Mouse (Mus musculus) megakaryocyte, embryonic 14.5 days (primary cell): ENCODE measurements around the gene Ubash3a. TPM values are rescaled to one million over a fixed set of nuclear protein-coding genes. Genes with fewer than 3 reads are reported as not detected.

Experiments
- H3K27me3 ChIP-seq: replicated peaks from 2 replicates; pipeline ENCODE3; 2012; ENCODE audit warnings: inconsistent platforms
- H3K36me3 ChIP-seq: replicated peaks from 2 replicates; pipeline ENCODE3; 2012; ENCODE audit warnings: low read length, inconsistent platforms, mixed read lengths
- H3K4me1 ChIP-seq: 2 replicates; pipeline ENCODE4 v1.6.1; 2012; ENCODE audit warnings: inconsistent platforms
- H3K4me3 ChIP-seq: replicated peaks from 2 replicates; pipeline ENCODE3; 2012; ENCODE audit warnings: moderate library complexity, mild to moderate bottlenecking, inconsistent platforms
- H3K9me3 ChIP-seq: 2 replicates; pipeline ENCODE4 v1.6.1; 2012; ENCODE audit warnings: inconsistent platforms
- FLI1 ChIP-seq: IDR thresholded peaks from 2 replicates; pipeline ENCODE4 v1.6.1; 2012; ENCODE audit warnings: low read length, inconsistent platforms, mixed read lengths
- GATA1 ChIP-seq: IDR thresholded peaks from 3 replicates; pipeline ENCODE4 v1.6.1; 2012; ENCODE audit warnings: mixed read lengths, low read length, inconsistent platforms, borderline replicate concordance
- polyA plus RNA-seq: library from polyadenylated mRNA; stranded (reverse); fragments of >175 nt; gene quantifications from 2 replicates; pipeline ENCODE4 v1.2.3, GENCODE M21; 2012; ENCODE audit warnings: low replicate concordance; ENCODE audit not compliant: insufficient read depth

Ubash3a gene
- polyA plus RNA-seq, 1 experiment, result 45.2 TPM

DNA sequence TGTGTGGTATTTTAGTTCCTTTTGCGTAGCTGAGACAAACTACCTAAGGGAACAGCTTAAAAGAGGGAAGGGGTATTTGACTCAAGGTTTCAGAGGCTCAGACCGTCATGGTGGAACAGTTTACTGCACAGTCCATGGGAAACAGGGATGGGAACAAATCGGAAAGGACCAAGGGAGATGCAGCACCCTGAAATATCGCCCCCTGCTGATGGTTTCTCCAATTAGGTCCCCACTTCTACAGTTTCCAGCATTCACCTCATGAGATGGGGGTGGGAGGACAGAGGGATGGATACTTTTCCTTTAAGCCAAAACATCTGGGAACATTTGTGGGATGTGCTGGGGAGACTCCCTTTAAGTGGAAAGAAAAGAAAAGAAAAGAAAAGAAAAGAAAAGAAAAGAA, 52.2 kb downstream of the Ubash3a start:
- H3K9me3 ChIP-seq, result no peaks in the 10 kb centered on the region
- no peak overlapping the region for H3K4me3 ChIP-seq
- H3K4me1 ChIP-seq, result peaks cover 28% of the 10 kb centered on the region
- TF ChIP-seq FLI1, result no peak
- TF ChIP-seq GATA1, result no peak
- peaks cover 3% of the 10 kb centered on the region for H3K27me3 ChIP-seq
- peaks cover 3% of the 10 kb centered on the region for H3K36me3 ChIP-seq

DNA sequence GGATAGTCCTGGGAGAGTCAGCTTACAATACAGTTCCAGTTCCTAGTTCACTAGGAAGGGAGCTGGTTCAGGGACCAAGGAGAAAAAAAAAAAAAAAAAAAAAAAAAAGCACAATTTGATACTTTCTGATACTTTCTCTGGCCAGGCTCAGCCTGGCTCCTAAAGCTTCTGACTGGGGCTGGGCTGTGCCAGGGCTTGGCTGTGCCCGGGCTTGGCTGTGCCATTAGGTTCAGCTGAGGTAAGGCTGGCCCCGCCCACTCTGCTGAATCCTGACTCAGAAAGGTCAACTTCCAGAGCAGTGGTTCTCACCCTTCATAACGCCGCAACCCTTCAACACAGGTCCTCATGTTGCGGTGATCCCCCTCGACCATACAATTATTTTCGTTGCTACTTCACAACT, 52.8 kb downstream of the Ubash3a start:
- Histone ChIP-seq H3K27me3 (peaks cover 3% of the 10 kb centered on the region), H3K36me3 (peaks cover 3% of the 10 kb centered on the region), H3K4me3 (no peak overlapping the region), H3K4me1 (peaks cover 32% of the 10 kb centered on the region), H3K9me3 (no peaks in the 10 kb centered on the region)
- no peak for TF ChIP-seq GATA1
- TF ChIP-seq FLI1, result no peak

DNA sequence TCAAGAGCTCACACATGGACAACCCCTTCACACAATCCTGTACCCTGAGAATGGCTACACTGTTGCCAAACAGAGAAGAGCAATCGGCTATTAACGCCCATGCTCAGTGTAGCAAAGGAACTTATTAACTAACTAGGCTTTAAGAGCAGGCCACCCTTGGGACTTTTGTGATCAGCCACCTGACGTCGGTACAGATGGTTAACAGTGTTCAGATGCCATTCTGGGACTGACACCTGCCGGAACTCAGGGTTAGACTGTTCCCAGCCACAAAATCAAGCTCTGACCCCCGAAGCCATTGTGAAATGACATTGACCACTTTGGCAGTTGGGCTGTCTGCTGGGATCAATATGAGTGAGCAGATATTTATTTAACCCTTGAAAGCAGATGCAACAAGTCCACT, 53.7 kb downstream of the Ubash3a start:
- TF ChIP-seq FLI1 (no peak), GATA1 (no peak)
- H3K4me3 ChIP-seq, result no peak overlapping the region
- H3K9me3 ChIP-seq, result no peaks in the 10 kb centered on the region
- H3K36me3 ChIP-seq, result peaks cover 3% of the 10 kb centered on the region
- H3K4me1 ChIP-seq, result peaks cover 38% of the 10 kb centered on the region
- H3K27me3 ChIP-seq, result peaks cover 5% of the 10 kb centered on the region

DNA sequence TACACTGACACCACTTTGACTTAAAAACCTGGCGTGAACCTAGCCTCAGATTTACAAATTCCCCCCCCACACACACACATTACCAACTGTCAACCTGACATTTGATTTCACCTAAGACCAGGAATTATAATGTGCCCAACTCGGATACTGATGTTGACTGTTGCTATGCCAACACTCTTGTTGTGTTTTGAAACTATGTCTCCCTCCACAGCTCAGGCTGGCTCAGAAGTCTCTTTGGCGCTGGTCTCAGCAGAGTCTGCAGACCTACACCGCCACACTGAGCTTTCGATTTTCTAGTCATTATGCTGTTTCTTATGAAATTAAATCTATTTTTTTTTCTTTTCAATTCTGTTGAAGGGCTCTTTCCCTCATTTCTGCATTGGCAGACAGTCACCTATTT, 55.0 kb downstream of the Ubash3a start:
- H3K36me3 ChIP-seq, result peaks cover under 1% of the 10 kb centered on the region
- TF ChIP-seq FLI1, result no peak
- H3K4me1 ChIP-seq, result peaks cover 37% of the 10 kb centered on the region
- H3K27me3 ChIP-seq, result peaks cover 7% of the 10 kb centered on the region
- no peak overlapping the region for H3K4me3 ChIP-seq
- no peaks in the 10 kb centered on the region for H3K9me3 ChIP-seq

DNA sequence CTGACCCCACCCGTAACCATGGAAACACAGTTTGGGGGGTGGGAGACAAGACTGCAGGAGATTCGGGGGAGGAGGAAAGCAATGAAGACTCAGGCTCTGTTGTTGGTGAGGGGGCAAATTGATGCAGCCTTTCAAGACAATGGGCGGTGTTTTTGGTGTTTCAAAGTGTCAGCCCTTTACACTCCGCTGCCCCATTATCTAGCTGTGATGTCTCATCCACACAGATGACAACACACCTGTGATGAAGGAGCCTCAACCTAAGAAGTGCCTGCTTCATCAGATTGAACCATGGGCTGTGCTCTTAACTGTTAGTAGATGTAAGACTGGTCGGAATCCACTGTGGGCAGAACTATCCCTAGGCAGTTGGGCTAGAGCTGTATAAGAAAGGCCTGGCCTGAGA, 56.1 kb downstream of the Ubash3a start:
- H3K4me3 ChIP-seq, result no peak overlapping the region
- TF ChIP-seq FLI1, result no peak
- no peak for TF ChIP-seq GATA1
- no peaks in the 10 kb centered on the region for H3K36me3 ChIP-seq
- no peaks in the 10 kb centered on the region for H3K9me3 ChIP-seq
- H3K27me3 ChIP-seq, result peaks cover 9% of the 10 kb centered on the region
- H3K4me1 ChIP-seq, result peaks cover 42% of the 10 kb centered on the region

DNA sequence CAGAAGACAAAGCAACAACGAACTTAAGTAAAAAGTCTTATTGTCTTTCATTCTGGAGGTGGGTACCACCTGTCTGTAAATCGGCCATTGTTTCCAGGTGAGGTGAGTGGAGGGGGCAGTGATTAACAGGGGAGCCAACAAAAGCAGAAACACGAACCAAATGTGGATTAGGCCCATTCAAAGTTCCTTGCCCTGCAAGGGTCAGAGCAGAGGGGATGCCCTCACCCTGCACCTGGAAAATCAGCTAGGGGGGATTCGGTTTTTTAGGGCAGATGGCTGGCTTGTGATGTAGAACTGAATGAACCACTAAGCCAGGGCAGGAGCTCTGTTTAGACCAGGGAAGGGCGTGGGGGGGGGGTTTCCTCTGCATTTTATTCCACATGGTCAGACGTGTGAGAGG, 56.7 kb downstream of the Ubash3a start:
- H3K36me3 ChIP-seq, result no peaks in the 10 kb centered on the region
- H3K27me3 ChIP-seq, result peaks cover 9% of the 10 kb centered on the region
- no peaks in the 10 kb centered on the region for H3K9me3 ChIP-seq
- peaks cover 46% of the 10 kb centered on the region for H3K4me1 ChIP-seq
- TF ChIP-seq GATA1 (no peak), FLI1 (no peak)
- no peak overlapping the region for H3K4me3 ChIP-seq

DNA sequence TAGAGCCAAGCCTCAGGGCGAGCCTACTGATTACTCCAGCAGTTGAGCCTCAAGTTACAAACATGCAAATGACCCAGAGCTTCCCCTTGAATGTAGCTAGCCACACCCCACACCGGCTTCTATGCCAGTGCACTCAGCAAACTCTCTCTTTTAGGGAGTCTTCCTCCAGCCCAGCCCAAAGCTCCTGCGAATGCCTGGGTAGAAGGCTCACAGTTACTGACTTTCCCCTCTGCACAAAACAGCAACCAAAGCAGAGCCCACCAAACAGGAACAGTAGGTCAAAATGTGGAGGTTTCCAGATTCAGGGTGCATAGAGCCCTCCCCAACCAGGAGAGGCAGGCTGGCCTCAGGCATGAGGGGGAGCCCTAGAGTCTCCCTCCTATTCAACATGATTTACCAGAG, 57.5 kb downstream of the Ubash3a start:
- peaks cover 44% of the 10 kb centered on the region for H3K4me1 ChIP-seq

DNA sequence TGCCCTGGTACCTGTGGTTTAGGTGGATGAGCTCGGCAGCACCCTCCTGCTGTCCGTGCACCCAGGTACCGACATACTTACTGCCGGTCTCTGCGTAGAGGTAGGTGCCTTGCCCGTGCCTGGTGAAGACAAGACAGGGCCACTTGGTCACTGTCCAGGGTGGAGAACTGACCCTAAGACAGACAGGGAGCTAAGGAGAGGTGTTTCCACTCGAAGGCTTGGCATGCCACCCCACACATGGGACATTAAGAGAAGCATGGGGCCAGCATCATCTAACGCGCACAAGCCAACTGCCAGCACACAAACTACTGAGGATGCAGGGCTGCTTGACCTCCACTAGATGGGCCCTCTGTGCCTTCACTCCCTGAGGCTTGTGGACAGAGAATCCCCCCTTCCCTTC, 58.2 kb downstream of the Ubash3a start:
- Histone ChIP-seq H3K4me3 (no peak overlapping the region), H3K4me1 (peaks cover 43% of the 10 kb centered on the region), H3K9me3 (peaks cover 6% of the 10 kb centered on the region; the same call in 1 of the 2 replicates), H3K27me3 (peaks cover 11% of the 10 kb centered on the region), H3K36me3 (no peaks in the 10 kb centered on the region)
- TF ChIP-seq GATA1 (no peak), FLI1 (no peak)

More for the DNA sequence above, 57.5 kb downstream of the Ubash3a start:
- Histone ChIP-seq H3K36me3 (no peaks in the 10 kb centered on the region), H3K27me3 (peaks cover 11% of the 10 kb centered on the region), H3K9me3 (peaks cover 3% of the 10 kb centered on the region; the same call in 1 of the 2 replicates), H3K4me3 (no peak overlapping the region)
- TF ChIP-seq FLI1 (no peak), GATA1 (no peak)

DNA sequence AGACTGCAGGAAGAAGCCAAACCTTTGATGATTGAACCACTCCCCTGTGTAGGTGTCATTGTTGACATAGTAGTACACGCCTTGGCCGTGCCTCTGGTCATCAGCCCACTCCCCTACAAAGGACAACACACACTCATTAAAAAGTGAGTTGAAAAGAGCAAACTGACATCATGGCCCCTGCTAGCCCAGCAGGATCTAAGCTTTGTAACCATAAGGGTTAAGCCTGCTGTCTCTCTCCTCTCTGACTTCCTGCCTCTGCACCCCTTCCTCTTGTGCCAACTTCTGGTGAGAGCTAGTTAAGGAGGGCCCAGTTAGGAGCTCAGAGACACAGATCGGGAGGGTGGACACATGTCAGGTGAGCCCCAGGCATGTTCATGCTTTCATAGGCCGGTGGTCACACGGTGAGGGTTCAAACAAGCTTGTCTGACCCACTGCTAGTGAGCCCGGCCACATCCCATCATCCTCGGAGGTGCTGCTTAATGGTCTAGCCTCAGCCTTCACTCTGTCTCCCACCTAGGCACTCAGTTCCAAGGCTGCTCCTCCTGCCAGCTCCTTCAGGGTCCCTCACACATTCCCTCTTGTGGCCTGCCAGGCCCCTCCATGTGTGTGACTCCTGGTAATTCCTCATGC, 58.8 kb downstream of the Ubash3a start:
- peaks cover 6% of the 10 kb centered on the region; the same call in 1 of the 2 replicates for H3K9me3 ChIP-seq
- no peak for TF ChIP-seq GATA1
- H3K4me1 ChIP-seq, result peaks cover 49% of the 10 kb centered on the region
- no peak overlapping the region for H3K4me3 ChIP-seq
- no peaks in the 10 kb centered on the region for H3K36me3 ChIP-seq
- H3K27me3 ChIP-seq, result peaks cover 11% of the 10 kb centered on the region

DNA sequence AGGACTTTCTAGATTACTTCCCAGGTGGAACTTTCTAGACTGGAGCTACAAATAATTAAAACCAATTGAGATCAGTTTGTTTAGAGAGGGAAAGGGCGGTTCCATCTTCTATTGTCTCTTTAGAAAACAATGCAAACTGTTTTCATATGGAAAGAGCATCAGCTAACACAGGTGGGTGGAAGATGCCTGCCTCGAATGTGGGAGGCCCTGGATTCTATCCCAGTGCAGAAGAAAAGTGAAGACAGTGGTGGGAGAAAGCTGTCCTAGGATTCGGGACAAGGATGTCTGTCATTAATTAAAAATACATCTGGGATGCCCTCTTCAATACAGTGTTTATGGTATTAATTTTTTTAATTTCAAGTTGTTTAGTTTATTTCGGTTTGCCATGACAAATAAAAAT, 59.5 kb downstream of the Ubash3a start:
- H3K27me3 ChIP-seq, result peaks cover 11% of the 10 kb centered on the region
- H3K4me1 ChIP-seq, result peaks cover 50% of the 10 kb centered on the region
- peaks cover 6% of the 10 kb centered on the region; the same call in 1 of the 2 replicates for H3K9me3 ChIP-seq
- TF ChIP-seq FLI1 (no peak), GATA1 (no peak)
- no peaks in the 10 kb centered on the region for H3K36me3 ChIP-seq
- no peak overlapping the region for H3K4me3 ChIP-seq

DNA sequence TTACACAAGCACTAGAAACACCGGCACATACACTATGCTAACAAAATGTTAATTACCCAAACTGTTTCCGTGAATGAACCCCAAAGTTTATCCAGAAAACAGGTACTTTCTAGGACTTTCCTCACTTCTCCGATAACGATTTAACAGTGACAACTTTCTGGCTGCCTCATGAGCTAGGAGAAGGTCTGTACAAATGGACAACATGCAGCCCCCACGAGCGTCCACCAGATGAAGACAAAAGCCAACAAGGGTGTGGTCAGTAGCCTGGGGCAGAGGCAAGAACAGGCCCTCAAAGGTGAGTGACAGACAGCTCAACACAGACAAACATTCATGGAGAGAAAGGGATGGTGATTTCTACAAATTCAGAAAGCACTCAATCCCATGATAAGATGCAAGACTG, 59.9 kb downstream of the Ubash3a start:
- TF ChIP-seq FLI1 (no peak), GATA1 (no peak)
- Histone ChIP-seq H3K36me3 (no peaks in the 10 kb centered on the region), H3K4me3 (no peak overlapping the region), H3K27me3 (peaks cover 11% of the 10 kb centered on the region), H3K9me3 (peaks cover 6% of the 10 kb centered on the region; the same call in 1 of the 2 replicates), H3K4me1 (peaks cover 50% of the 10 kb centered on the region)
